In genomic region chr6:4131149-4131548, GRCm38 (mm10) we compare ENCODE assay signal across 15 mouse cellular contexts.
"Had no signal": no experiment of that assay in that cellular context is flagged by ENCODE, and none has a peak within 500 bp of the region (broad histone marks: within the 10 kb centered on the region; RNA-seq: fewer than 3 reads in every experiment).

No protein-coding gene starts in this region.

- H3K4me1 ChIP-seq: limb, embryonic 15.5 days; liver, embryonic 12.5 days; neural tube, embryonic 12.5 days had no signal

- H3K9ac ChIP-seq: limb, embryonic 15.5 days; liver, embryonic 12.5 days; lung, embryonic 14.5 days; neural tube, embryonic 12.5 days had no signal

- H3K9me3 ChIP-seq: limb, embryonic 15.5 days; liver, embryonic 12.5 days; neural tube, embryonic 12.5 days had no signal

- H3K4me2 ChIP-seq: limb, embryonic 15.5 days; liver, embryonic 12.5 days; lung, embryonic 14.5 days; neural tube, embryonic 12.5 days had no signal

- H3K36me3 ChIP-seq: limb, embryonic 15.5 days; liver, embryonic 12.5 days; neural tube, embryonic 12.5 days had no signal

- H3K4me3 ChIP-seq: limb, embryonic 15.5 days; liver, embryonic 12.5 days; myocyte; neural tube, embryonic 12.5 days had no signal

- H3K27ac ChIP-seq: kidney, postnatal 0 days; limb, embryonic 15.5 days; liver, embryonic 12.5 days; neural tube, embryonic 12.5 days had no signal

- ATAC-seq: liver, embryonic 12.5 days had no signal

- DNase-seq: kidney, adult 8-10 months; kidney, postnatal 36 days; layer of hippocampus, adult 9-11 months; layer of hippocampus, postnatal 36 days; lung, embryonic 14.5 days; lung, postnatal 10 days; lung, postnatal 4 days; right cerebral cortex, adult 18-20 months; right cerebral cortex, postnatal 25 days; thymus, postnatal 4 days had no signal

- H3K27me3 ChIP-seq: limb, embryonic 15.5 days; liver, embryonic 12.5 days; neural tube, embryonic 12.5 days had no signal
